Mouse (Mus musculus) B cell, adult 2 months (primary cell): ENCODE data around the gene Ctf1.

Experiments used
- DNase-seq, 2 experiments: peaks; one replicate each; pipeline ENCODE4 v3.0.0; 2022

Ctf1 gene

GRCm38 (mm10) chr7:127744366-127745045 is 32.0 kb downstream of the Ctf1 start, which contains the start of gene Fbxl19:
Gene Fbxl19 (plus strand): TSS chr7:127744543.
- DNase-seq = peak; percentile 73 to 80

GRCm38 (mm10) chr7:127745251-127745651 is 32.7 kb downstream of the Ctf1 start:
- peak; percentile 87 to 91 for DNase-seq

DNA sequence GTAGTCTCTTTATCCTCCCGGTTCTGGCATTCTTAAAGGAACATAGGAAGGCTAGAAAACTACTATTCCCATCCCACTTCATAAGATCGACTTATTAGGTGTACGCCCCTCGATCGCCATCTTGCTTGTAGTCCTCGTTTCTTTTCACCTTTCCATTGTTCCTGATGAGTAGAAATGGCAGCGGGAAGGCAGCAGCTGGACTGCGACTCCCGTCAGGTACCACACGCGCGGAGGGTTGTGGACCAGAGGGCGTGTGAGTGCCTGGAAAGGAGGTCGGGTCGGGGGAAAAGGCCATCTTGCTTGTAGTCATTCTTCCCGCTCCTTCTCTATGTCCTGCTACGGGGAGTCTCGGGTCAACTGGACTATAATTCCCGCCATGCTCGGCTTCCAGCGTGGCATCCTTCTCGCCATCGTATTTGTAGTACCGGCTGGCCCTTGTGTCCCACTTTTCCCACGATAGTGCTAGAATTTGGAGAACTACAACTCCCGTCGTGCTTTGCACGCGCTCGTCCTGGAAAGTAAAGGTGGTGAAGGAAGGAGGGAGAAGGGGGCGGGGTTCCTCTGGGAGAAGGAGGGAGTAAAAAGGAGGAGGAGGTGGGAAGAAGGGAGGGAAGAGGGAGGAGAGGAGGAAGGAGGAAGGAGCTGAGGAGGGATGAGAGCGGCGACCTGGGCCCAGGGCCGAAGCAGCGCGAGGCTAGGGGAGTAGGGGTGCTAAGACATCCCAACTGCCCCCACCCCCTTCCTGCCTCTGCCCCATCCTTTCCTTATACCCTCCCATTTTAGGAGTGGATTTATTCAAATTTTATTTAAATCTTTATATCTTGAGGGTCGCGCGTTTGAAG is 33.3 kb downstream of the Ctf1 start:
- DNase-seq = peak; percentile 71 to 75

DNA sequence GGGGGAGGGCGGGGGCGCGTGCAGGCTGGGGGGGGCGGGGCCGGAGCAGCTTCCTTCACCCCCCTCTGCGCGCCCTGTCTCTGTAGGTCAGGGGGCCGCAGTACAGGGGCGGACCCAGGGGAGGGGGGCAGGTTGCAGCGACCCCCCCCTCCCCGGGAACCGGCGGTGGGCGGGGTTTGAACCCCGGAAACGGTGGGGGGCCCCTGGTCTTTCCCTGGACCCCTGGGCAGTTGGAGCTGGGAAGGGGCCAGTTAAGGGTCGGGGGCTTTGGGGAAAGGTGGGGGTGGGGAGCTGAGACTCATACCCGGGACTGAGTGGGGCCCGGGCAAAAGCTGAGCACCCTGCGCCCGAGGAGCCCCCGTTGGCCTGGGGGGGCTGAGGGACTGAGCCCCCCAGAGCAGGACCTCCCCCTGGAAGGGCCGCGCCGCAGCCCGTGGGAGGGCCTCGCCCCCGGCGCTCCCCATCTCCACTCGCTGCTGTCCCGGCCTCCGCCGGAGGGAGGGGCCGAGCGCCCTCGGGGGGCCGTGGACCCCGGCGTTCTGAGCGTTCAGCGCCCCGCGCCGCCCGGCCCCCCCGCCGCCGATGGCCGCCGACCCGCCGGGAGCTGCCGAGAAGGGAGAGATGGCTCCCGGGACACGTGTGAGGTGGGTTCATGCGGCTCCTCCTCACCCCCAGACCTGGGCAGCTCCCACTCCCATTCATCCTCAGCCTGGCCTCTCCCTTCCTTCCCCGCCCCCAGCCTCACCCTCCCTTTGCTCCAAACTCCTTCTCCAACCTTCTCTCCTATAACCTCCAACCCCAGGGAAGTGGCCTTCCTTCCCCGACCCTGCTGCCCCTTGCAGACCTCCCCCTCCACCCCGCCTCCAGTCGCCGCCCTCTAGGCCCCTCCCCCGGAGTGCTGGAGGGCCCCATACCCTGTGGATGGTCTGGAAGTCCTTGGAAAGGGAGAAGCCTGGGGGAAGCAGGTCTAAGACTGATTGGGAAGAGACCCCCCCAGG is 34.3 kb downstream of the Ctf1 start:
- peak in 1 of 2 experiments; percentile 5 for DNase-seq

DNA sequence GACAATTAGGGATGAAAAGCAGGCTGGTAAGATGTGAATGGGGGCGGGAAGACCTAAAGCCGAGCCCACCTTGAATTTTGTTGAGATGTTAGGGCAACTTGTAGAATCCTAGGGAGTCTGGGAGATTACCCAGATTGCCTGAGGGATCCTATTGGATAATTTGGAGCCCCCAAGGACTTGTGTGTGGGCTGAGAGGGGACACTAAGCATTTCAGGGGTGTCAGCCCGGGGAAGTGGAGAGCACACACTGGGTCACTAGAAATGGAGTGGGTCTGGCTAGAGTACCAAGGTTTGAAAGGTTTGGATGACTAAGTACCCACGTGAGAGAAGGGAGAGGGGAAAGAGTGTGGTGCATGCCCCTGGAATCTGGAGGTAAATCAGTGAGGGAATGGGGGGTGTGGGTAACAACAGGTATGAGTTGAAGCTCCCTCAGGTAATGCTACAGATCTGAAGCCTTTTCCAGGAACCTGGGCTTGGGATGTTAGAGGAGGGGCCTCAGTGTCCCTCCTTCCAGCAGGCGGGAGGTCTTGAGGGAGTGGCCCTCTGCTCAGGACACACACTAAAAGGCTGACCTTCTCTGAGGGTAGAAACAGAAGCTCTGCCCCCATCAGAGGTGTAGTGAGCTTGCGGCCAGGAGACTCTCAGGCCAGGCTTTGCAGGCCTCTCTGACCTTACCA is 35.2 kb downstream of the Ctf1 start:
- DNase-seq = no peak

DNA sequence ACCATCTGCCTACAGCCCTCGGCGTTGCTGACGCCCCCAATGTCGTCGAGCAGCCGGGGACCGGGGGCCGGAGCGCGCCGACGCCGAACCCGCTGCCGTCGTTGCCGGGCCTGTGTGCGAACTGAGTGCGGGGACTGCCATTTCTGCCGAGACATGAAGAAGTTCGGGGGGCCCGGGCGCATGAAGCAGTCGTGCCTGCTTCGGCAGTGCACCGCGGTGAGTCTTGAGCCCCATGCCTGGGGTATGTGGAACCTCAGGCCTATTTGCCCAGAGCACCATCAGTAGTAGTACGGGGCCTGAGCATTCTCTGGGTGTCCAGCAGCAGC is 35.7 kb downstream of the Ctf1 start:
- no peak for DNase-seq

- DNase-seq = no peak
Observed at GRCm38 (mm10) chr7:127750131-127751127, 37.9 kb downstream of the Ctf1 start.

GRCm38 (mm10) chr7:127751619-127752018 is 39.1 kb downstream of the Ctf1 start:
- DNase-seq = no peak

- DNase-seq = no peak
Observed at GRCm38 (mm10) chr7:127752069-127752468, 39.5 kb downstream of the Ctf1 start.

- DNase-seq = no peak
Observed at GRCm38 (mm10) chr7:127753158-127753557, 40.6 kb downstream of the Ctf1 start.

GRCm38 (mm10) chr7:127753741-127754140 is 41.2 kb downstream of the Ctf1 start:
- no peak for DNase-seq

DNA sequence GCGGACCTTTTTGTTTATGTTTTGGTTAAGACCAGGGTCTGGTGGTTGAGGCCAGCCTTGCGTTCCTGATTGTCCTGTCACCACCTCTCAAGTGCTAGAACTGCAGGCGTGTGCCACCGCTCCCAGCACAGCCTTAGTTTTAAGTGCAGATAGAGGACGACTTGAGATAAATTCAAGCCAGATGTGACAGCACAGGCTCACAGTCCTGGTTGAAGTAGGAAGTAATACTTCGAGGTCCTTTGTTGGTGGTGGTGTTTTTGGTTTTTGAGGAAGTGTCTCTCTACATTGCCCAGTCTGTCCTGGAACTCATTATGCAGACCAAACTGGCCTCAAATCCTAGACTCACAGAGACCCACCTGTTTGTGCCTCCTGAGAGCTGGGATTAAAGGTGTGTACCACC is 47.2 kb downstream of the Ctf1 start:
- no peak for DNase-seq

DNA sequence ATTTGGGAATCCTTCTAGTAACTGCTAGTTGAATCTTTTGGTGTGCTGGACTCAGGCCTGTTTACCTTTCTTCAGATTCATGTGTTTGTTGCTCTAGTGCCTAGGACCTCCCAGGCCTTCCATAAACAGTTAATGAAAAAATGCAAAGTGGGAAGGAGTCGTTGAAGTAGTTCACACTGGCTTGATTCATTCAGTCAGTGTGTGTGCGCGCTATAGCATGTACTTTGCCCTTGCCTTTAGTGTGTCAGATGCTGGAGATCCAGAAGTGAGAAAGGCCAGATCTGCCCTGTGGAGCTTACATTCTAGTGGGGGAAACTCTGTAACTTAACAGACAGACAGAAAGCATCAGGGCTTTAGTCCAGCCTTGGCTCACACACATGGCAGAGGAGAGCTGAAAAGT is 47.9 kb downstream of the Ctf1 start:
- no peak for DNase-seq

DNA sequence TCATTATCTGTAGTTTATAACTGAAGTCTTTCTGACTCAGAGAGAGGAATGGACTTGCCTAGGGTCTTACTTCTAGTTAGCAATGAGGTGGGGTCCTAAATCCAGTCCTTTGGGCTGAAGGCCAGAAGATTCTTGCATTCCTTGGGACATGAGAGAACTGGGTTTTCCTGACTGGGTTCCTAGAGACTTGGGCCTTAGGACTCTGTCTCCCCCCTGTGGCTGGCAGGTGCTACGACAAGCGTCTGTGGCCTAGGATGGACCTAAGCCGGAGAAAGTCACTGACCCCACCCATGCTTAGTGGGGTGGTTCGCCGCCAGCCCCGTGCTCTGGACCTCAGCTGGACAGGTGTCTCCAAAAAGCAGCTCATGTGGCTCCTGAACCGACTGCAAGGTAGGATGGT is 48.5 kb downstream of the Ctf1 start:
- peak; percentile 76 for DNase-seq

- DNase-seq = no peak
Observed at GRCm38 (mm10) chr7:127763642-127764041, 51.1 kb downstream of the Ctf1 start.

- DNase-seq = no peak
Observed at GRCm38 (mm10) chr7:127765756-127766155, 53.2 kb downstream of the Ctf1 start.

- DNase-seq = no peak
Observed at GRCm38 (mm10) chr7:127766851-127767609, 54.5 kb downstream of the Ctf1 start.
